Mouse (Mus musculus): ENCODE results near the gene Chn1. TPM values are rescaled to one million over a fixed set of nuclear protein-coding genes. Genes with fewer than 3 reads are reported as not detected.

The Chn1 gene
- polyA plus RNA-seq, 1 experiment: 23.7 TPM

- TF ChIP-seq CTCF (conservative IDR thresholded peaks at IDR 0.05; ENCODE audit: insufficient read depth, insufficient read length, low read depth, low read length) (no peak), POLR2A (IDR thresholded peaks at IDR 0.05; ENCODE audit: low read depth, low read length) (no peak)
- Histone ChIP-seq H3K36me3 (ENCODE audit: control insufficient read depth, insufficient read depth, low read length) (no peaks in the 10 kb centered on the region), H3K27ac (ENCODE audit: insufficient read depth, low read depth, low read length) (no peak overlapping the region), H3K4me1 (ENCODE audit: control insufficient read depth, insufficient read depth, low read length) (no peaks in the 10 kb centered on the region), H3K4me3 (ENCODE audit: insufficient read depth, low read depth, low read length) (no peak overlapping the region), H3K27me3 (replicated peaks; ENCODE audit: control insufficient read depth, insufficient read depth, low read length) (no peaks in the 10 kb centered on the region)
- no peak for DNase-seq
- WGBS: 89% methylated on average over 4 of the region's 4 CpGs
These were observed 201.6 kb downstream of the Chn1 start for GRCm38 (mm10) chr2:73573556-73573955.

- WGBS: 37% methylated on average over 23 of the region's 23 CpGs
- H3K27me3 ChIP-seq (replicated peaks; ENCODE audit: control insufficient read depth, insufficient read depth, low read length): no peaks in the 10 kb centered on the region
- no peak overlapping the region for H3K4me3 ChIP-seq (ENCODE audit: insufficient read depth, low read depth, low read length)
These were observed 202.4 kb downstream of the Chn1 start for GRCm38 (mm10) chr2:73572539-73573372.

GRCm38 (mm10) chr2:73571901-73572300, 203.2 kb downstream of the Chn1 start:
- Histone ChIP-seq H3K4me1 (ENCODE audit: control insufficient read depth, insufficient read depth, low read length) (no peaks in the 10 kb centered on the region), H3K36me3 (ENCODE audit: control insufficient read depth, insufficient read depth, low read length) (no peaks in the 10 kb centered on the region), H3K27ac (ENCODE audit: insufficient read depth, low read depth, low read length) (no peak overlapping the region), H3K27me3 (replicated peaks; ENCODE audit: control insufficient read depth, insufficient read depth, low read length) (no peaks in the 10 kb centered on the region), H3K4me3 (ENCODE audit: insufficient read depth, low read depth, low read length) (no peak overlapping the region)
- TF ChIP-seq CTCF (conservative IDR thresholded peaks at IDR 0.05; ENCODE audit: insufficient read depth, insufficient read length, low read depth, low read length) (no peak), POLR2A (IDR thresholded peaks at IDR 0.05; ENCODE audit: low read depth, low read length) (no peak)
- no peak for DNase-seq
- 74% methylated on average over 6 of the region's 6 CpGs for WGBS

More at GRCm38 (mm10) chr2:73572539-73573372, 202.4 kb downstream of the Chn1 start:
- peak; percentile 71 for DNase-seq
- Histone ChIP-seq H3K36me3 (ENCODE audit: control insufficient read depth, insufficient read depth, low read length) (no peaks in the 10 kb centered on the region), H3K4me1 (ENCODE audit: control insufficient read depth, insufficient read depth, low read length) (no peaks in the 10 kb centered on the region), H3K27ac (ENCODE audit: insufficient read depth, low read depth, low read length) (no peak overlapping the region)
- TF ChIP-seq CTCF (conservative IDR thresholded peaks at IDR 0.05; ENCODE audit: insufficient read depth, insufficient read length, low read depth, low read length): peak; percentile 88
- no peak for TF ChIP-seq POLR2A (IDR thresholded peaks at IDR 0.05; ENCODE audit: low read depth, low read length)

- Histone ChIP-seq H3K36me3 (ENCODE audit: control insufficient read depth, insufficient read depth, low read length) (no peaks in the 10 kb centered on the region), H3K4me3 (ENCODE audit: insufficient read depth, low read depth, low read length) (no peak overlapping the region), H3K4me1 (ENCODE audit: control insufficient read depth, insufficient read depth, low read length) (no peaks in the 10 kb centered on the region), H3K27me3 (replicated peaks; ENCODE audit: control insufficient read depth, insufficient read depth, low read length) (no peaks in the 10 kb centered on the region), H3K27ac (ENCODE audit: insufficient read depth, low read depth, low read length) (no peak overlapping the region)
- TF ChIP-seq POLR2A (IDR thresholded peaks at IDR 0.05; ENCODE audit: low read depth, low read length): no peak
- WGBS: 94% methylated on average over 9 of the region's 9 CpGs
- DNase-seq: no peak
These were observed 203.8 kb downstream of the Chn1 start for GRCm38 (mm10) chr2:73571304-73571703.

GRCm38 (mm10) chr2:73566989-73567605, 208.0 kb downstream of the Chn1 start:
- peak; percentile 81 for DNase-seq
- WGBS: 15% methylated on average over 8 of the region's 8 CpGs
- H3K36me3 ChIP-seq (ENCODE audit: control insufficient read depth, insufficient read depth, low read length): no peaks in the 10 kb centered on the region
- no peaks in the 10 kb centered on the region for H3K4me1 ChIP-seq (ENCODE audit: control insufficient read depth, insufficient read depth, low read length)
- peak; percentile 87 for TF ChIP-seq CTCF (conservative IDR thresholded peaks at IDR 0.05; ENCODE audit: insufficient read depth, insufficient read length, low read depth, low read length)
- TF ChIP-seq POLR2A (IDR thresholded peaks at IDR 0.05; ENCODE audit: low read depth, low read length): no peak
- no peak overlapping the region for H3K4me3 ChIP-seq (ENCODE audit: insufficient read depth, low read depth, low read length)
- H3K27me3 ChIP-seq (replicated peaks; ENCODE audit: control insufficient read depth, insufficient read depth, low read length): no peaks in the 10 kb centered on the region
- H3K27ac ChIP-seq (ENCODE audit: insufficient read depth, low read depth, low read length): no peak overlapping the region

- H3K27ac ChIP-seq (ENCODE audit: insufficient read depth, low read depth, low read length): no peak overlapping the region
- no peaks in the 10 kb centered on the region for H3K27me3 ChIP-seq (replicated peaks; ENCODE audit: control insufficient read depth, insufficient read depth, low read length)
- 20% methylated on average over 7 of the region's 7 CpGs for WGBS
- no peaks in the 10 kb centered on the region for H3K36me3 ChIP-seq (ENCODE audit: control insufficient read depth, insufficient read depth, low read length)
- H3K4me1 ChIP-seq (ENCODE audit: control insufficient read depth, insufficient read depth, low read length): peaks cover 7% of the 10 kb centered on the region; the same call in 1 of the 2 replicates
- peak; percentile 19 for DNase-seq
- TF ChIP-seq POLR2A (IDR thresholded peaks at IDR 0.05; ENCODE audit: low read depth, low read length) (no peak), CTCF (conservative IDR thresholded peaks at IDR 0.05; ENCODE audit: insufficient read depth, insufficient read length, low read depth, low read length) (peak; percentile 48; the same call in 1 of the 2 replicates)
- no peak overlapping the region for H3K4me3 ChIP-seq (ENCODE audit: insufficient read depth, low read depth, low read length)
These were observed 209.0 kb downstream of the Chn1 start for GRCm38 (mm10) chr2:73566162-73566561.

GRCm38 (mm10) chr2:73563690-73564089, 211.5 kb downstream of the Chn1 start:
- TF ChIP-seq POLR2A (IDR thresholded peaks at IDR 0.05; ENCODE audit: low read depth, low read length) (no peak), CTCF (conservative IDR thresholded peaks at IDR 0.05; ENCODE audit: insufficient read depth, insufficient read length, low read depth, low read length) (no peak)
- 70% methylated on average over 7 of the region's 7 CpGs for WGBS
- H3K4me3 ChIP-seq (ENCODE audit: insufficient read depth, low read depth, low read length): no peak overlapping the region
- H3K36me3 ChIP-seq (ENCODE audit: control insufficient read depth, insufficient read depth, low read length): no peaks in the 10 kb centered on the region
- H3K4me1 ChIP-seq (ENCODE audit: control insufficient read depth, insufficient read depth, low read length): peaks cover 7% of the 10 kb centered on the region; the same call in 1 of the 2 replicates
- no peaks in the 10 kb centered on the region for H3K27me3 ChIP-seq (replicated peaks; ENCODE audit: control insufficient read depth, insufficient read depth, low read length)
- DNase-seq: no peak
- H3K27ac ChIP-seq (ENCODE audit: insufficient read depth, low read depth, low read length): no peak overlapping the region

Data from kidney, adult 2 months (tissue).